Mouse (Mus musculus) ES-E14 (cell line): ENCODE measurements around the gene Abcc10.

ENCODE experiments used
- CHD2 ChIP-seq: IDR thresholded peaks from 2 replicates; pipeline ENCODE4 v1.6.1; 2014; ENCODE audit warnings: mild to moderate bottlenecking, low read depth, low read length, inconsistent platforms
- HCFC1 ChIP-seq: IDR thresholded peaks from 2 replicates; pipeline ENCODE4 v1.6.1; 2012; ENCODE audit warnings: low read length, inconsistent platforms, borderline replicate concordance; ENCODE audit not compliant: insufficient read depth
- MAFK ChIP-seq: IDR thresholded peaks from 2 replicates; pipeline ENCODE4 v1.6.1; 2014; ENCODE audit warnings: mild to moderate bottlenecking, low read depth, low read length, inconsistent platforms; ENCODE audit not compliant: insufficient read depth
- ZC3H11A ChIP-seq: IDR thresholded peaks from 2 replicates; pipeline ENCODE4 v1.6.1; 2012; ENCODE audit warnings: low read depth, mild to moderate bottlenecking, inconsistent platforms, low read length, borderline replicate concordance
- ZNF384 ChIP-seq: IDR thresholded peaks from 2 replicates; pipeline ENCODE4 v1.6.1; 2012; ENCODE audit warnings: low read depth, low read length, inconsistent platforms

DNA sequence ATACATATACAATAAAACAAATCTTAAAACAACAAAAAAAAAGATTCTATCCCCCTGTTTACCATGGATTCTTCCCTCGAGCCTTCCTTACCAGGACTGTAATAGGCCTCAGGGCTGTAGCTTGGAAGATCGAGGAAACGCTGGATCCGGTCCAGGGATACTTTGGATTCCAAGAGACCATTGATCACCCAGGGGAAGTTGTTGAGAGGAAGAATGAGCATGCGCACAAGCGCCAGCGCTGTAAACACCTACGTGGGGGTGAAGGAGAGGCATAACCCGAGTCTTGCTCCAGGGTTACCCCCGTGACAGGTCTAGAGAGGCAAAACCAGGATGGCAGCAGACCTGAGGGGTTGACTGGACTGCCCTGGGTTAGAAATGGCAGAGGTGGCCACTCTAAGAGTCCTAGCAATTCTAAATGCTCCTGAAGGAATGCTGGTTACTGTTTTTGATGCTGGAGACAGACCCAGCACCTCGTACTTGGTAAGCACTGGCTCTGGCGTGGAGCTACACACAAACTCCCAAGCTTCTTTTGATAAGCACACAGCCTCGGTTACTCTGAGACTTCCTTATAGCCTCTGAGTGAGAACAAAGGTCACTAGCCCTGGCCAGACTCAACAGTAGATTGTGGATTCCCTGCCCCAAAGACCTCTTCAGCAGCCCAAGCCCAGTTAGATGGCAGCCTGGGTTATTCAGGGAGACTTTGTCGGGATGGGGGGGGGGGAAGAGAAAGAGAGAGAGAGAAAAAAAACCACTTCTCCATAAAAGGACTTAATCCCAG, 5.9 kb downstream of the Abcc10 start:
- TF ChIP-seq HCFC1 (no peak), CHD2 (no peak), ZNF384 (no peak), ZC3H11A (no peak), MAFK (no peak)
